Mouse (Mus musculus) left cerebral cortex, adult 8-10 months (tissue): ENCODE measurements at regions not wholly inside any gene's neighbourhood (a gene's known extent, or its start where the extent isn't known, plus 50 kb on each side); places are given as distances from the start of the nearest gene placed in this dataset.

Experiments used
- DNase-seq, 2 experiments: peaks; one replicate each; pipeline ENCODE4 v3.0.0; 2022; ENCODE audit warnings: low spot score in 2 of 2

- no peak for DNase-seq
Observed at GRCm38 (mm10) chr5:64401737-64402136, 245.6 kb downstream of the Tbc1d1 start.

GRCm38 (mm10) chr5:64403077-64403981 is 247.2 kb downstream of the Tbc1d1 start:
- no peak for DNase-seq

- DNase-seq: no peak
Observed at GRCm38 (mm10) chr5:64403982-64404345, 247.9 kb downstream of the Tbc1d1 start.

- no peak for DNase-seq
Observed at GRCm38 (mm10) chr5:64404512-64404911, 248.4 kb downstream of the Tbc1d1 start.

- no peak for DNase-seq
Observed at GRCm38 (mm10) chr5:64408938-64409337, 252.8 kb downstream of the Tbc1d1 start.

GRCm38 (mm10) chr5:64410621-64411020 is 254.5 kb downstream of the Tbc1d1 start:
- no peak for DNase-seq

GRCm38 (mm10) chr5:64414519-64414918 is 258.4 kb downstream of the Tbc1d1 start:
- no peak for DNase-seq

GRCm38 (mm10) chr5:64419395-64419794 is 263.3 kb downstream of the Tbc1d1 start:
- no peak for DNase-seq

GRCm38 (mm10) chr5:64422787-64423587 is 266.9 kb downstream of the Tbc1d1 start:
- DNase-seq: no peak

- DNase-seq: no peak
Observed at GRCm38 (mm10) chr5:64428822-64429221, 272.7 kb downstream of the Tbc1d1 start.

- DNase-seq: no peak
Observed at GRCm38 (mm10) chr5:64430501-64430900, 274.4 kb downstream of the Tbc1d1 start.

- no peak for DNase-seq
Observed at GRCm38 (mm10) chr5:64431624-64432023, 275.5 kb downstream of the Tbc1d1 start.

- no peak for DNase-seq
Observed at GRCm38 (mm10) chr5:64433786-64434185, 277.7 kb downstream of the Tbc1d1 start.

- DNase-seq: no peak
Observed at GRCm38 (mm10) chr5:64435491-64435890, 279.4 kb downstream of the Tbc1d1 start.

GRCm38 (mm10) chr5:64435958-64436357 is 279.9 kb downstream of the Tbc1d1 start:
- no peak for DNase-seq

GRCm38 (mm10) chr5:64437720-64438119 is 281.6 kb downstream of the Tbc1d1 start:
- DNase-seq: no peak

- DNase-seq: no peak
Observed at GRCm38 (mm10) chr5:64438446-64439134, 282.5 kb downstream of the Tbc1d1 start.

- DNase-seq: no peak
Observed at GRCm38 (mm10) chr5:64447847-64448246, 291.7 kb downstream of the Tbc1d1 start.

- DNase-seq: no peak
Observed at GRCm38 (mm10) chr5:64452668-64453334, 296.7 kb downstream of the Tbc1d1 start.

- no peak for DNase-seq
Observed at GRCm38 (mm10) chr5:64459807-64460206, 303.7 kb downstream of the Tbc1d1 start.

GRCm38 (mm10) chr5:64460891-64461290 is 304.8 kb downstream of the Tbc1d1 start:
- DNase-seq: no peak
